Mouse (Mus musculus): ENCODE data around the gene Prodh2. TPM values are rescaled to one million over a fixed set of nuclear protein-coding genes. Genes with fewer than 3 reads are reported as not detected.

The Prodh2 gene
- polyA plus RNA-seq, 2 experiments = 33.8 to 47.9 TPM

GRCm38 (mm10) chr7:30560296-30560695 lies 66.9 kb downstream of the Prodh2 start:
- no peaks in the 10 kb centered on the region for H3K27me3 ChIP-seq (ENCODE audit: control insufficient read depth, insufficient read depth, low read length)
- peak overlapping the region in 1 of 2 experiments; percentile 83; a peak in 2 of 4 replicates for H3K4me3 ChIP-seq (ENCODE audit: insufficient read depth in 1 of 2, low read depth in 2 of 2, low read length in 2 of 2)
- ATAC-seq (ENCODE audit: insufficient read depth) = no peak
- no peak for TF ChIP-seq CTCF (IDR thresholded peaks at IDR 0.05; ENCODE audit: low read depth)
- no peak for TF ChIP-seq EP300 (IDR thresholded peaks at IDR 0.05; ENCODE audit: low read depth)
- 74% methylated on average over 2 of the region's 2 CpGs for WGBS (ENCODE audit: insufficient replicate concordance)
- H3K9ac ChIP-seq (replicated peaks) = no peak overlapping the region; the same call in 1 of the 2 replicates
- H3K27ac ChIP-seq = peak overlapping the region; percentile 43
- H3K9me3 ChIP-seq (ENCODE audit: control insufficient read depth, low read length) = no peaks in the 10 kb centered on the region
- H3K4me2 ChIP-seq (ENCODE audit: low read depth) = peak overlapping the region; percentile 92
- no peak for DNase-seq (ENCODE audit: low read depth in 3 of 3, low spot score in 3 of 3)
- peaks cover 12 to 17% of the 10 kb centered on the region in 2 experiments for H3K4me1 ChIP-seq (replicated peaks; ENCODE audit: control insufficient read depth in 2 of 2, insufficient read depth in 2 of 2, low read length in 1 of 2)
- H3K36me3 ChIP-seq (replicated peaks; ENCODE audit: control insufficient read depth, insufficient read depth, low read depth) = peaks cover 17% of the 10 kb centered on the region

GRCm38 (mm10) chr7:30562526-30563116 lies 69.2 kb downstream of the Prodh2 start:
- Histone ChIP-seq H3K27ac (peak overlapping the region; percentile 69), H3K4me3 (ENCODE audit: insufficient read depth in 1 of 2, low read depth in 2 of 2, low read length in 2 of 2) (peak overlapping the region; percentile 67 to 99), H3K27me3 (ENCODE audit: control insufficient read depth, insufficient read depth, low read length) (no peaks in the 10 kb centered on the region), H3K4me2 (ENCODE audit: low read depth) (peak overlapping the region; percentile 91), H3K4me1 (replicated peaks; ENCODE audit: control insufficient read depth in 2 of 2, insufficient read depth in 2 of 2, low read length in 1 of 2) (peaks cover 12 to 17% of the 10 kb centered on the region in 2 experiments), H3K9ac (replicated peaks) (peak overlapping the region; percentile 77), H3K9me3 (ENCODE audit: control insufficient read depth, low read length) (no peaks in the 10 kb centered on the region), H3K36me3 (replicated peaks; ENCODE audit: control insufficient read depth, insufficient read depth, low read depth) (0 out of 2 replicates have a peak, but pooled peaks cover 2% of the 10 kb centered on the region)
- DNase-seq (ENCODE audit: low read depth in 3 of 3, low spot score in 3 of 3) = peak in 1 of 3 experiments; percentile 19
- TF ChIP-seq EP300 (IDR thresholded peaks at IDR 0.05; ENCODE audit: low read depth) (no peak), CTCF (IDR thresholded peaks at IDR 0.05; ENCODE audit: low read depth) (no peak)
- ATAC-seq (ENCODE audit: insufficient read depth) = no peak
- 0% methylated on average over 27 of the region's 27 CpGs for WGBS (ENCODE audit: insufficient replicate concordance)

Small RNA genes lying within 50 kb of the gene (microRNA-seq; reads per million reads assigned to microRNA genes)
- gene Gm38670 = 3.8 reads per million

Other genes starting within 250 kb of the Prodh2 start
Only the 30 nearest of the 33 such genes appear.
- gene Wdr62, start 213.2 kb upstream of the Prodh2 start, polyA plus RNA-seq (2012; rRNA removed) = 12.4 and 14.0 TPM in 2 replicates
- gene Wdr62, start 213.2 kb upstream of the Prodh2 start, polyA plus RNA-seq (2014; fragmentation: Nextera tagmentation; extraction: Ambion mirVana) = 7.5 and 8.8 TPM in 2 replicates
- gene Clip3, start 201.9 kb upstream of the Prodh2 start, polyA plus RNA-seq (2012; rRNA removed) = 1.0 and 2.1 TPM in 2 replicates
- 0.71 and 0.86 TPM in 2 replicates for gene Clip3, start 201.9 kb upstream of the Prodh2 start, polyA plus RNA-seq (2014; fragmentation: Nextera tagmentation; extraction: Ambion mirVana)
- gene Alkbh6, start 184.9 kb upstream of the Prodh2 start, polyA plus RNA-seq (2012; rRNA removed) = 13.8 and 18.6 TPM in 2 replicates
- gene Alkbh6, start 184.9 kb upstream of the Prodh2 start, polyA plus RNA-seq (2014; fragmentation: Nextera tagmentation; extraction: Ambion mirVana) = 16.0 and 19.5 TPM in 2 replicates
- 11.1 and 12.0 TPM in 2 replicates for gene Syne4, start 178.8 kb upstream of the Prodh2 start, polyA plus RNA-seq (2012; rRNA removed)
- gene Syne4, start 178.8 kb upstream of the Prodh2 start, polyA plus RNA-seq (2014; fragmentation: Nextera tagmentation; extraction: Ambion mirVana) = 7.0 and 7.6 TPM in 2 replicates
- 0.11 and 0.19 TPM in 2 replicates for gene E130208F15Rik, start 171.9 kb upstream of the Prodh2 start, polyA plus RNA-seq (2012; rRNA removed)
- gene E130208F15Rik, start 171.9 kb upstream of the Prodh2 start, polyA plus RNA-seq (2014; fragmentation: Nextera tagmentation; extraction: Ambion mirVana) = not detected in 2 replicates
- 3.8 and 5.1 TPM in 2 replicates for gene Sdhaf1, start 169.7 kb upstream of the Prodh2 start, polyA plus RNA-seq (2012; rRNA removed)
- 6.7 and 7.0 TPM in 2 replicates for gene Sdhaf1, start 169.7 kb upstream of the Prodh2 start, polyA plus RNA-seq (2014; fragmentation: Nextera tagmentation; extraction: Ambion mirVana)
- gene Lrfn3, start 130.8 kb upstream of the Prodh2 start, polyA plus RNA-seq (2012; rRNA removed) = 1.4 and 1.7 TPM in 2 replicates
- gene Lrfn3, start 130.8 kb upstream of the Prodh2 start, polyA plus RNA-seq (2014; fragmentation: Nextera tagmentation; extraction: Ambion mirVana) = 0.79 and 1.2 TPM in 2 replicates
- 78.3 and 95.0 TPM in 2 replicates for gene Tyrobp, start 79.9 kb upstream of the Prodh2 start, polyA plus RNA-seq (2012; rRNA removed)
- gene Tyrobp, start 79.9 kb upstream of the Prodh2 start, polyA plus RNA-seq (2014; fragmentation: Nextera tagmentation; extraction: Ambion mirVana) = 105 and 113 TPM in 2 replicates
- gene Hcst, start 73.8 kb upstream of the Prodh2 start, polyA plus RNA-seq (2012; rRNA removed) = 3.3 and 4.7 TPM in 2 replicates
- 4.5 and 4.9 TPM in 2 replicates for gene Hcst, start 73.8 kb upstream of the Prodh2 start, polyA plus RNA-seq (2014; fragmentation: Nextera tagmentation; extraction: Ambion mirVana)
- 0.92 and 1.2 TPM in 2 replicates for gene Nfkbid, start 71.9 kb upstream of the Prodh2 start, polyA plus RNA-seq (2012; rRNA removed)
- gene Nfkbid, start 71.9 kb upstream of the Prodh2 start, polyA plus RNA-seq (2014; fragmentation: Nextera tagmentation; extraction: Ambion mirVana) = 0.69 and 1.1 TPM in 2 replicates
- gene Aplp1, start 48.1 kb upstream of the Prodh2 start, polyA plus RNA-seq (2012; rRNA removed) = 2.9 and 4.0 TPM in 2 replicates
- gene Aplp1, start 48.1 kb upstream of the Prodh2 start, polyA plus RNA-seq (2014; fragmentation: Nextera tagmentation; extraction: Ambion mirVana) = 3.5 and 4.5 TPM in 2 replicates
- 0.10 and 0.30 TPM in 2 replicates for gene Kirrel2, start 35.9 kb upstream of the Prodh2 start, polyA plus RNA-seq (2012; rRNA removed)
- 0.18 TPM in 1 of 2 replicates, not detected in the other for gene Kirrel2, start 35.9 kb upstream of the Prodh2 start, polyA plus RNA-seq (2014; fragmentation: Nextera tagmentation; extraction: Ambion mirVana)
- 0.03 TPM in 2 replicates for gene Nphs1, start 35.3 kb upstream of the Prodh2 start, polyA plus RNA-seq (2012; rRNA removed)
- gene Nphs1, start 35.3 kb upstream of the Prodh2 start, polyA plus RNA-seq (2014; fragmentation: Nextera tagmentation; extraction: Ambion mirVana) = 0.08 and 0.19 TPM in 2 replicates
- gene Arhgap33, start 41.4 kb downstream of the Prodh2 start, polyA plus RNA-seq (2012; rRNA removed) = 7.1 and 7.9 TPM in 2 replicates
- 1.3 and 2.0 TPM in 2 replicates for gene Arhgap33, start 41.4 kb downstream of the Prodh2 start, polyA plus RNA-seq (2014; fragmentation: Nextera tagmentation; extraction: Ambion mirVana)
- gene Hspb6, start 58.6 kb downstream of the Prodh2 start, polyA plus RNA-seq (2012; rRNA removed) = 4.2 and 5.5 TPM in 2 replicates
- 3.0 and 3.6 TPM in 2 replicates for gene Hspb6, start 58.6 kb downstream of the Prodh2 start, polyA plus RNA-seq (2014; fragmentation: Nextera tagmentation; extraction: Ambion mirVana)
- 6.5 and 6.8 TPM in 2 replicates for gene Proser3, start 58.7 kb downstream of the Prodh2 start, polyA plus RNA-seq (2012; rRNA removed)
- 1.3 and 2.8 TPM in 2 replicates for gene Proser3, start 58.7 kb downstream of the Prodh2 start, polyA plus RNA-seq (2014; fragmentation: Nextera tagmentation; extraction: Ambion mirVana)
- gene Lin37, start 66.2 kb downstream of the Prodh2 start, polyA plus RNA-seq (2012; rRNA removed) = 15.3 and 17.6 TPM in 2 replicates
- 21.2 and 22.0 TPM in 2 replicates for gene Lin37, start 66.2 kb downstream of the Prodh2 start, polyA plus RNA-seq (2014; fragmentation: Nextera tagmentation; extraction: Ambion mirVana)
- gene U2af1l4, start 69.7 kb downstream of the Prodh2 start, polyA plus RNA-seq (2012; rRNA removed) = 19.5 and 28.1 TPM in 2 replicates
- gene U2af1l4, start 69.7 kb downstream of the Prodh2 start, polyA plus RNA-seq (2014; fragmentation: Nextera tagmentation; extraction: Ambion mirVana) = 40.7 and 44.0 TPM in 2 replicates
- 1.2 and 1.4 TPM in 2 replicates for gene Gm49396, start 69.7 kb downstream of the Prodh2 start, polyA plus RNA-seq (2012; rRNA removed)
- gene Gm49396, start 69.7 kb downstream of the Prodh2 start, polyA plus RNA-seq (2014; fragmentation: Nextera tagmentation; extraction: Ambion mirVana) = 0.71 and 0.99 TPM in 2 replicates
- gene Psenen, start 70.0 kb downstream of the Prodh2 start, polyA plus RNA-seq (2012; rRNA removed) = 55.8 and 63.5 TPM in 2 replicates
- 59.1 and 64.6 TPM in 2 replicates for gene Psenen, start 70.0 kb downstream of the Prodh2 start, polyA plus RNA-seq (2014; fragmentation: Nextera tagmentation; extraction: Ambion mirVana)
- gene Igflr1, start 71.8 kb downstream of the Prodh2 start, polyA plus RNA-seq (2012; rRNA removed) = 1.5 and 1.8 TPM in 2 replicates
- gene Igflr1, start 71.8 kb downstream of the Prodh2 start, polyA plus RNA-seq (2014; fragmentation: Nextera tagmentation; extraction: Ambion mirVana) = 0.53 and 1.2 TPM in 2 replicates
- gene Kmt2b, start 95.1 kb downstream of the Prodh2 start, polyA plus RNA-seq (2012; rRNA removed) = 10.4 and 12.7 TPM in 2 replicates
- 3.4 and 4.2 TPM in 2 replicates for gene Kmt2b, start 95.1 kb downstream of the Prodh2 start, polyA plus RNA-seq (2014; fragmentation: Nextera tagmentation; extraction: Ambion mirVana)
- 0.04 and 0.06 TPM in 2 replicates for gene Zbtb32, start 105.3 kb downstream of the Prodh2 start, polyA plus RNA-seq (2012; rRNA removed)
- gene Zbtb32, start 105.3 kb downstream of the Prodh2 start, polyA plus RNA-seq (2014; fragmentation: Nextera tagmentation; extraction: Ambion mirVana) = 0.20 TPM in 1 of 2 replicates, not detected in the other
- 0.29 and 0.67 TPM in 2 replicates for gene Upk1a, start 119.2 kb downstream of the Prodh2 start, polyA plus RNA-seq (2012; rRNA removed)
- not detected in 2 replicates for gene Upk1a, start 119.2 kb downstream of the Prodh2 start, polyA plus RNA-seq (2014; fragmentation: Nextera tagmentation; extraction: Ambion mirVana)
- 300 and 459 TPM in 2 replicates for gene Cox6b1, start 132.5 kb downstream of the Prodh2 start, polyA plus RNA-seq (2012; rRNA removed)
- 647 and 655 TPM in 2 replicates for gene Cox6b1, start 132.5 kb downstream of the Prodh2 start, polyA plus RNA-seq (2014; fragmentation: Nextera tagmentation; extraction: Ambion mirVana)
- gene Etv2, start 142.2 kb downstream of the Prodh2 start, polyA plus RNA-seq (2012; rRNA removed) = not detected in 2 replicates
- not detected in 2 replicates for gene Etv2, start 142.2 kb downstream of the Prodh2 start, polyA plus RNA-seq (2014; fragmentation: Nextera tagmentation; extraction: Ambion mirVana)
- 22.9 and 25.2 TPM in 2 replicates for gene Rbm42, start 156.7 kb downstream of the Prodh2 start, polyA plus RNA-seq (2012; rRNA removed)
- 34.5 and 40.4 TPM in 2 replicates for gene Rbm42, start 156.7 kb downstream of the Prodh2 start, polyA plus RNA-seq (2014; fragmentation: Nextera tagmentation; extraction: Ambion mirVana)
- gene Haus5, start 171.4 kb downstream of the Prodh2 start, polyA plus RNA-seq (2012; rRNA removed) = 23.8 and 28.5 TPM in 2 replicates
- 28.7 and 29.1 TPM in 2 replicates for gene Haus5, start 171.4 kb downstream of the Prodh2 start, polyA plus RNA-seq (2014; fragmentation: Nextera tagmentation; extraction: Ambion mirVana)
- not detected in 2 replicates for gene Pmis2, start 178.0 kb downstream of the Prodh2 start, polyA plus RNA-seq (2012; rRNA removed)
- gene Pmis2, start 178.0 kb downstream of the Prodh2 start, polyA plus RNA-seq (2014; fragmentation: Nextera tagmentation; extraction: Ambion mirVana) = not detected in 2 replicates
- 0.13 and 0.32 TPM in 2 replicates for gene 2200002J24Rik, start 205.3 kb downstream of the Prodh2 start, polyA plus RNA-seq (2012; rRNA removed)
- gene 2200002J24Rik, start 205.3 kb downstream of the Prodh2 start, polyA plus RNA-seq (2014; fragmentation: Nextera tagmentation; extraction: Ambion mirVana) = 1.2 and 2.0 TPM in 2 replicates